Mouse (Mus musculus) heart, postnatal 0 days (tissue): ENCODE results near the gene Foxc2. TPM values are rescaled to one million over a fixed set of nuclear protein-coding genes. Genes with fewer than 3 reads are reported as not detected.

Experiments
- ATAC-seq: fragments of 200-750 bp; cut with Nextera tagmentation; 2 replicates; pipeline ENCODE4 v1.8.0; 2017; ENCODE audit warnings: low read depth, moderate number of reproducible peaks, moderate library complexity; ENCODE audit not compliant: insufficient read depth
- DNase-seq: peaks from one replicate; pipeline ENCODE4 v3.0.0-alpha.2; 2016; ENCODE audit warnings: low spot score
- H3K27ac ChIP-seq: fragments of 300-500 bp; sonication (generic); 2 replicates; pipeline ENCODE4 v1.5.1; 2014; ENCODE audit warnings: low read depth, mild to moderate bottlenecking
- H3K27me3 ChIP-seq: fragments of 300-500 bp; sonication (generic); 2 replicates; pipeline ENCODE4 v1.6.1; 2014; ENCODE audit warnings: low read length, mixed read lengths; ENCODE audit not compliant: control insufficient read depth, insufficient read depth
- H3K36me3 ChIP-seq: fragments of 300-500 bp; sonication (generic); replicated peaks from 2 replicates; pipeline ENCODE4 v1.6.1; 2014; ENCODE audit warnings: low read length, mixed read lengths; ENCODE audit not compliant: control insufficient read depth, insufficient read depth
- H3K4me1 ChIP-seq: fragments of 300-500 bp; sonication (generic); 2 replicates; pipeline ENCODE4 v1.6.1; 2014; ENCODE audit warnings: antibody characterized with exemption; ENCODE audit not compliant: control insufficient read depth, insufficient read depth
- H3K4me2 ChIP-seq: fragments of 300-500 bp; sonication (generic); 2 replicates; pipeline ENCODE4 v1.6.1; 2014; ENCODE audit warnings: low read depth, mild to moderate bottlenecking, low read length, moderate library complexity
- H3K4me3 ChIP-seq: fragments of 300-500 bp; sonication (generic); 2 replicates; pipeline ENCODE4 v1.5.1; 2014; ENCODE audit warnings: low read depth, low read length
- H3K9ac ChIP-seq: fragments of 300-500 bp; sonication (generic); replicated peaks from 2 replicates; pipeline ENCODE4 v1.6.1; 2014; ENCODE audit warnings: low read depth, low read length, mixed read lengths
- H3K9me3 ChIP-seq: fragments of 300-500 bp; sonication (generic); replicated peaks from 2 replicates; pipeline ENCODE4 v1.6.1; 2016; ENCODE audit warnings: low read length; ENCODE audit not compliant: control insufficient read depth
- CTCF ChIP-seq: IDR thresholded peaks from 2 replicates; pipeline ENCODE4 v1.5.1; 2016; ENCODE audit warnings: antibody characterized with exemption, control low read depth, low read depth
- EP300 ChIP-seq: IDR thresholded peaks from 2 replicates; pipeline ENCODE4 v1.6.1; 2016; ENCODE audit warnings: antibody characterized with exemption, low read depth
- WGBS: fragments of 180-500 bp; shearing (Covaris S2); extraction: QIAGEN DNeasy Blood & Tissue Kit; methylation state at CpG from one replicate; pipeline ENCODE4 v1.1.7; 2014; 5-methylcytosine and 5-hydroxymethylcytosine counted together
- polyA plus RNA-seq: library from polyadenylated mRNA; unstranded; fragments of >200 nt; fragmentation: Nextera tagmentation; extraction: Ambion mirVana; gene quantifications from 2 replicates; pipeline ENCODE4 v1.2.1, GENCODE M21; 2015
- total RNA-seq: library from RNA; depleted of rRNA; stranded (reverse); fragments of >200 nt; gene quantifications from 2 replicates; pipeline ENCODE4 v1.2.3, GENCODE M21; 2014; ENCODE audit warnings: low replicate concordance

Gene Foxc2
- total and polyA plus RNA-seq, 2 experiments from 2014 or later = 2.5 to 6.6 TPM

DNA sequence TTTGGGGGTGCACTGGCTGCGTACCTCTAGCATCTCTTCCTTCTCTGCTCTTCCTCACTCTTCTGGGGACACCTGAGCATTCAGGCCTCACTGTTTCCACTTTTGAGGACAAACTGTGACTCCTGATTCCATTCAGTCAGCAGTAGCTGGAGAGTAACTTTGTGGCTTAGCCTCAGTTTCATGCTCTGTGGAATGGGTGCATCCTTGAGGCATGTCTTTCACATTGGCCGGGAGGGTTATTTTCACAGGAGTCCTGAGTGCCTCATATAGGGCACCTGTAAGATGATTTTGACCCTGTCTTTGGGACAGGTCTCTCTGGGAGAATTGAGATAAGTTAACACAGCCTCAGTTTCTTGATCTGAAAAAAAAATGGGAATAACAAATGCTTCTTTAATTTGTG is 7.1 kb downstream of the Foxc2 start:
- Histone ChIP-seq H3K4me2 (no peak overlapping the region), H3K4me3 (no peak overlapping the region), H3K27ac (no peak overlapping the region), H3K27me3 (peaks cover 100% of the 10 kb centered on the region), H3K36me3 (no peaks in the 10 kb centered on the region), H3K9me3 (no peaks in the 10 kb centered on the region), H3K4me1 (0 out of 2 replicates have a peak, but pooled peaks cover 6% of the 10 kb centered on the region), H3K9ac (no peak overlapping the region)
- DNase-seq = no peak
- 81% methylated on average over 2 of the region's 2 CpGs for WGBS
- no peak for ATAC-seq
- no peak for TF ChIP-seq CTCF
- TF ChIP-seq EP300 = no peak

DNA sequence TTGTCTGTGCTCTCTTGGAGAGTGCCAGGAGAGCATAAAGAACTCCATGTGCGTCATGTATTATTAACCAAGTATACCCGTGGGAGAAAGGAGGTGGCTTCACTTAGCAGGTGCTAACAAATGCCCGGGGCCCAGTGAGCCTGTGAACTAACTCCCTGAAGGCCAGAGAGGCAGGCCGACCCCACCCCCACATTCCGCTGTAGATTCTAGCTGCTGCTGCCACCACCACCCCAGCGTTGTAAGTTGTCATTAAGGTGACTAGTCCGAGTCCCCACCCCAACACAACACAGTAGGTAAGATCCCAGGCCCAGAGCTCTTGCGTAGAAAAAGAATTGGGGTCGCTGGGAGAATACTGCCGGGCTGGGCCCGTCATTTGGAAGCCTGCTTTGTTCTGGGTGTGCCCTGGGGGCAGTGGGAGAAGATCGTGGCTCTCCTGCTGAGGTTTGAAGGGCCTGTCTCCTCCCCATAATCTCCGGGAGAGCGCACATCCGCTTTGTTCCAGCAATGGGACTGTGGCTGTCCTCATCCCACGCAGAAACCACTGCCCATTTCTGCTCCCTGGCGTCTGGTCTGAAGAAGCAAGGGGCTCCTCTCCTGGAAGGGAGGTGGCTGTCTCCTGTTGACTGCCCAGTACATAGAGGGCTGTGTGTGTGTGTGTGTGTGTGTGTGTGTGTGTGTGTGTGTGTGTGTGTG is 8.7 kb downstream of the Foxc2 start:
- Histone ChIP-seq H3K4me3 (peak overlapping the region; percentile 35; the same call in 1 of the 2 replicates), H3K27me3 (peaks cover 100% of the 10 kb centered on the region), H3K9ac (no peak overlapping the region), H3K27ac (peak overlapping the region; percentile 76), H3K4me2 (peak overlapping the region; percentile 61), H3K4me1 (0 out of 2 replicates have a peak, but pooled peaks cover 10% of the 10 kb centered on the region), H3K9me3 (no peaks in the 10 kb centered on the region), H3K36me3 (no peaks in the 10 kb centered on the region)
- 6% methylated on average over 17 of the region's 17 CpGs for WGBS
- DNase-seq (no peak), ATAC-seq (peak; percentile 36)
- no peak for TF ChIP-seq CTCF
- TF ChIP-seq EP300 = no peak

DNA sequence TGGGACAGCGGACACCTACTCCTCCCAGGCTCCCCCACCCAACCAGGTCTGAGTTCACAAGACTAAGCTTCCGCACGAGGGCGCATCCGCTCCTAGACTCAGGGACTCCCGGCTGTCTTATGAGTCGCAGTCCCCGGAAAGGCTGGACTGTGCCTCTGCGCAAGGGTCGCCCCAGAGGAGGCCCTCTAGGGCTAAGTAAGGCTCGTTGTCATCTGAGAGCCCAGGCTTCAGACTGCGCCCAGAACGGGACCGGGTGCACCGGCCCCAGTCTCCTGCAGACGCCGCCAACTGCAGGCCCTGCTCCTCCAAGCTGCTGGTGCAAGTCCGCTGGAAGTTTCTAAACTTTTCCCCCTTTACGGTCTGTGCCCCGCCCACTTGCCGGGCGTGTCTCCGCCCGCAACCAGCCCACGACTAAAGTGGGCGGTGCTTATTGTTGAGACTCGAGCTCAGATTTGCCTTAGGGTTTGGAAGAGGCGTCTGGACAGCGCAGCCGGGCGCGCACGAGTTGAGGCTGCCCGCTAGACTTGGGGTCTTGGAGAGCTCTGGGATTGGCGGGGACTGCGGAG is 9.4 kb downstream of the Foxc2 start:
- ATAC-seq = peak; percentile 78
- Histone ChIP-seq H3K9ac (0 out of 2 replicates have a peak overlapping the region, but pooled peaks have one; percentile 8), H3K4me1 (0 out of 2 replicates have a peak, but pooled peaks cover 10% of the 10 kb centered on the region), H3K9me3 (no peaks in the 10 kb centered on the region), H3K27me3 (peaks cover 100% of the 10 kb centered on the region), H3K4me3 (peak overlapping the region; percentile 35), H3K4me2 (peak overlapping the region; percentile 61), H3K27ac (peak overlapping the region; percentile 76), H3K36me3 (no peaks in the 10 kb centered on the region)
- peak; percentile 83 for DNase-seq
- under 1% methylated on average over 35 of the region's 36 CpGs for WGBS
- no peak for TF ChIP-seq EP300
- TF ChIP-seq CTCF = peak; percentile 44

DNA sequence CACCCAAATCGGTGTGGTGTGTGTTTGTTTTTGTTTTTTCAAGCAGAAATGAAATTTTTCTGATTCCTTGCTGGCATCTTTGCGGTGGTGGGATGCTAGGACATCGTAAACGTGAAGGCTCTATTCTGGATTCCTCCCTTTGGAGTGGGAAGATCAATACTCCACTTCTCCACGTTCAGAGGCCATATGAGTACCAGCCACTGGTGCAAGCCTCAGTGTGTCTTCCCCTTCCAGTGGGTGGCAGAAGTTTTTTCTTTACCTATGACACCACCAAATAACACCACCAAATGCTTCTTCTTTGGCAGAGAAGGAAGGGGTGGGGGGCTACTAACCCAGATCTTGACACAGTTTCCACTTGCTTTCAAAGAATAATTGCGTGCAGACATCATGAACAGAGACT is 10.2 kb downstream of the Foxc2 start:
- Histone ChIP-seq H3K4me3 (no peak overlapping the region), H3K36me3 (no peaks in the 10 kb centered on the region), H3K27ac (no peak overlapping the region), H3K9ac (no peak overlapping the region), H3K27me3 (peaks cover 100% of the 10 kb centered on the region), H3K4me1 (0 out of 2 replicates have a peak, but pooled peaks cover 10% of the 10 kb centered on the region), H3K4me2 (peak overlapping the region; percentile 61; the same call in 1 of the 2 replicates), H3K9me3 (no peaks in the 10 kb centered on the region)
- DNase-seq (no peak), ATAC-seq (no peak)
- TF ChIP-seq EP300 (no peak), CTCF (no peak)
- WGBS = 27% methylated on average over 6 of the region's 6 CpGs

DNA sequence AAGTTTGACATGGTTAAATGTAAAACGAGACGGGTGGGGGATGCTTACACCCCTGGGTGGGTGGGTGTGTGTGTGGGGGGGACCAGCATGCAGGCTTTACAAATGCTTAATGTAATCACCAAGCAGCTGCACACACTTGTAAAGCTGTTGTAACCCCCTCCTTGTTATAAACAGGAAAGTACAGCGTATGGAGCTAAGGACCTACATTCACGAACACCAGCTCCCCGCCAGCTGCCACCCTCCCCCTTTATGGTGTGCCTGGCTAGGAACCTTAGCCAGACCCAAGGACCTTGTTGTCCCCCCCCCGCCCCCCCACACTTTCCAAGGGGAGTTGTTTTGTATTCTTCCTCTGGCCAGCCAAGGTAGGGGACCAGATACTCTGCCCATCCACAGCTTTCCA is 10.7 kb downstream of the Foxc2 start:
- TF ChIP-seq CTCF (no peak), EP300 (no peak)
- ATAC-seq (no peak), DNase-seq (no peak)
- Histone ChIP-seq H3K4me3 (no peak overlapping the region), H3K9me3 (no peaks in the 10 kb centered on the region), H3K36me3 (no peaks in the 10 kb centered on the region), H3K27me3 (peaks cover 97% of the 10 kb centered on the region), H3K4me1 (0 out of 2 replicates have a peak, but pooled peaks cover 10% of the 10 kb centered on the region), H3K4me2 (no peak overlapping the region), H3K9ac (no peak overlapping the region), H3K27ac (no peak overlapping the region)
- WGBS = 30% methylated on average over 6 of the region's 6 CpGs
